Mouse (Mus musculus): ENCODE measurements around the gene Acap2.

Acap2 gene

GRCm38 (mm10) chr16:31169596-31169995, 31.4 kb downstream of the Acap2 start:
- in situ Hi-C loops (cut with MboI, MseI), result no loop called here

DNA sequence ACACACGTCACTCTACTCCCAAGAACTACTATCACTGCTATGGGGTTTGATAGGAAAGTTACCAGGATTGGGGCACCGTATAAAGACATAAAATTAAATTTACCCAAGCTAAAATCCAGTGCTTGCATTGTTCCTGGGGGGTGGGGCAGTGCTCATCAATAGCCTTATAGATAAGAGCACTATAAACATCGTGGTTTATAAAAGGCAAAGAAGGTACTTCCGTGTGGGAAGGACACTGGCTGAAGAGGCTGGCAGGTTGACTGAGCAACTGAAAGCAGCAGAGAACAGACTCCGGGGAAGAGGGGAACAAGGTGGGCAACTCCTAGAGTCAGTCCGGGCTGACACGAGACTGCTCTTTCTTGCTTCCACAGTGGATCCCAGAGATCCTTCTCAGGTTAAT, 33.1 kb downstream of the Acap2 start:
- in situ Hi-C loops (cut with MboI, MseI), result no loop called here

DNA sequence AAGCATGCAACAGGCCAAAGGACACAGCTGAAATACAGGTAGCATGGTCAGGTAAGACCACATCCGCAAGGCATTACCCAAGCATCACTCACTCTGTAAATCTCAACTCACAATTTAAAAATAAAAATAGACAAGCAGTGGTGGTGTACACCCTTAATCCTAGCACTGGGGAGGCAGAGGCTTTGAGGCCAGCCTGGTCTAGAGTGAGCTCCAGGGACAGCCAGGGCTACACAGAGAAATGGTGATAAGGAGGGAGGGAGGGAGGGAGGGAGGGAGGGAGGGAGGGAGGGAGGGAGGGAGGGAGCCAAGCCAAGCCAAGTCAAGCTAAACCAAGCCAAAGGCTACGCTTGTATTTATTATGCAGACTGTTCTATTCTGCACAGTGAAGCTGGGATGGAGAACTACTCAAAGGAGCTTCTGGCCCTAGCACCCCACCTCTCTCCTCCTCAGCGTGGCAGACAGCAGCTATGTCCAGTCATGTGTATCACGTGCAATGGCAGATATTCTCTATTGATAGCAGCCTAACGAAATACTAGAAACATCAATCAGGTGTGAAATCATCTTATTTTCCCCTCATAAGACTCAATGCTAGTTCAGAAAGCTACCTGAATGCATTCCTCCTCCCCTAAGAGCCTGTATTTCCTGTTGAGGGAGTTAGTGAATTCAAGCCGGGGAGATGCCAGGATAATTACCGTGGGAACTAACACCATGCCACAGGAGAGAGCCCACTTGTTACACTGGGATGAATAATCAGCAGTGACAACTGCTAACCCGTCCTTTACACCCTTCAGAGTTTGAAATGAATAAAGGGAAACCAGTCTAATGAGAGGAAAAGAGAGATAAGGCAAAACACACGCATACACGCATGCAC, 33.8 kb downstream of the Acap2 start:
- in situ Hi-C loops (cut with MboI, MseI), result no loop called here

DNA sequence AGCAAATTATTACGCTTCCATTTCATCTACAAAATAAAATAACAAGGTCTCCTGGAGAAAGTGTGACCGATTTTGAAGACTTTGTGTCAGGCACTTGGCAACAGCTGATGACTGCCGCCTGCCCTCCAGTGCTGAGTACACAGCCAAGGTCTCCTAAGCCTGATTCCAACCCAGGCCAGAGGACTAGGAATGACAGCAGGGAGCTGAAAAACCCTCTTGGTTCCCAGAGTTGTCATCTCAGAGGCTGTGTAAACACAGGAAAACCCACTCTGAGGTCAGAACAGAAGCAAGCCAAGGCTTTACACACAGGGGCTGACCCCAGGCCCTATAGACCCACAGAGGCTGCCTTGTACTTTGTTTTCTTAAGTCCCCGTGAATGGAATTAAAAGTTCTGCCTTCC, 35.1 kb downstream of the Acap2 start:
- in situ Hi-C loops (cut with MboI, MseI), result no loop called here

- in situ Hi-C loops (cut with MboI, MseI), result no loop called here
Measured at GRCm38 (mm10) chr16:31165467-31165866, 35.6 kb downstream of the Acap2 start.

- in situ Hi-C loops (cut with MboI, MseI), result no loop called here
Measured at GRCm38 (mm10) chr16:31164125-31164524, 36.9 kb downstream of the Acap2 start.

DNA sequence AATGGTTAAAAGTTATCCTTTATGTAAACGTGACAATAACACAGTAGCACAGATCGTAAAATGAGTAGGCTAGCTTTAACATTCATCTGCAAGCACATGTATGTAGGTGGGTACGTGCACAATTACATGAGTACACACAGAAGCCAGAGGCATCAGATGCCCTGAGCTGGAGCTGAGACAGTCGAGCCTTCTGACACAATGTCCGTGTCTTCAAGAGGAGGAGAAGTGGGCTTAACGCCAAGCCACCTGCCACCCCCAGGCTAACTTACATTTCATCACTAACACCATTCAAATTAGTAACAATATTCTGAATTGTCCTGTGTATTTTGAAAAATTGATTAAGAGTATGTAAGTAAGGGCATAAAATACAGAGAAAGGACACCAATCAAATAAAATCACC, 40.6 kb downstream of the Acap2 start:
- in situ Hi-C loops (cut with MboI, MseI), result no loop called here

DNA sequence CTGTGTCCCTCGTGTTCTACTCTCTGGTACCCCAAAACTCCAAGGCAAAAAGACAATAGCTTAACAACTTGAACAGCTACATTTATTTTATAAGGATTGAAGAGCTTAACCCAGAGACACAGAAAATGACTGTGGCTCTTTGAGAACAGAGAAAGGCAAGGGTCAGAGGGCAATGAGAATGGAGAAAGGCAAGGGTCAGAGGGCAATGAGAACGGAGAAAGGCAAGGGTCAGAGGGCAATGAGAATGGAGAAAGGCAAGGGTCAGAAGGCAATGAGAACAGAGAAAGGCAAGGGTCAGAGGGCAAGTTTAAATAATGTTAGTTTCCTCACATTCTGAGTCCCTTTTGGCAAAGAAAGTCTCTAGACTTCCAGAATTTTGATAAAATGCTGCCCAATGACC, 41.6 kb downstream of the Acap2 start:
- in situ Hi-C loops (cut with MboI, MseI), result no loop called here

DNA sequence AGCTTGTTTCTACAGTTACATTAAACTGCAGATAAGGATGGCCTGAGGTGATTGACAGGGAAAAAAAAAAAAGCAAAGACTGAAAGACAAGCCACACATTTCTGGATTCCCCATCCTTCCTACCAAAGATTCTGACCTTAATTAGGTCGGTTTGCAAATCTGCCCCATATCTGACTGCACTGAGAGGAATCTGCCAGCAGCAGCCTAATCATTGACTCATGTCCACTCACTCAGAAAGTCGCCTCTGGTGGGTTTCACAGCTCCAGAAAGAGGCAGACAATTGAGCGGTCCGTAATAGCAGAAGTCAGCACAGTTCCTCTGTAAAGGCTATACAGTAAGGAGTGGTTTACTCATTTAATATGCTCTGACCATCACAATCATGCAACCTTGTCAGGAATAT, 51.2 kb downstream of the Acap2 start:
- in situ Hi-C loops (cut with MboI, MseI), result no loop called here

DNA sequence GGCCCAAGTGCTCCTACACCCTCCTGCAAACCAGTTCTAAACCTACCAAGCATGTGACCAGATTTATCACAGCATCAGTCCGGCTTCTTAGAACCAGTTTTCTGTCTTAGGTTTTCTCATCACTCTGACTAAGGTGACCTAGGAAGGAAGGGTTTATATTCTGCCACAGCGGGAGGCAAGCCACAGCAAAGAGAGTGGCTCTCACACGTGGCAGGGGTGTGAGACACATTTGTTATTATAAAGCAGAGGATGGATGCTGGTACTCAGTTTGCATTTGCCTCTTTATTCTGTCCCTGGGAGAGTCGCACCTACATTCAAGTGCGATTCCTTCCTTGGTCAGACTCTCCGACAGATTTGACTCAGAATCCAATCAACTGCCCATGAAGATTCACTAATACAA, 52.2 kb downstream of the Acap2 start:
- in situ Hi-C loops (cut with MboI, MseI), result no loop called here

DNA sequence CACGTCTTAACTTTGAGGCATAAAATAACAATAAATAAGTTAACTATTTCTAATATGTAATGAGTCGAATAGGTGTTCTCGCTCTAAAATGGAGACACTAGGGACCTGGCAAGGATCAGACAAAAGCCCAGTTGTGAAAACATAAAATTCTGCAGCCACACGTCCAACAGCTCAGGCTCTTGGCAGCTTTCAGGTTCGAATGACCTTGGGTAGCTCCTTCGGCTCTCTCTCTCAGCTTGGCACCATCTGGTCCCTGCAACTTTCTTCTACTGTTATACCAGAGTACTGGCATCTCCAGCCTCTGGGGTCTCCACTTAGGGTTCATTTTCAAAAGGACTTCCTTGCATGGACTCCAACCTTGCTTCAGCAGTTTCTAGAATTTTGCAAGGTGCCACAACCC, 53.3 kb downstream of the Acap2 start:
- in situ Hi-C loops (cut with MboI, MseI), result no loop called here

DNA sequence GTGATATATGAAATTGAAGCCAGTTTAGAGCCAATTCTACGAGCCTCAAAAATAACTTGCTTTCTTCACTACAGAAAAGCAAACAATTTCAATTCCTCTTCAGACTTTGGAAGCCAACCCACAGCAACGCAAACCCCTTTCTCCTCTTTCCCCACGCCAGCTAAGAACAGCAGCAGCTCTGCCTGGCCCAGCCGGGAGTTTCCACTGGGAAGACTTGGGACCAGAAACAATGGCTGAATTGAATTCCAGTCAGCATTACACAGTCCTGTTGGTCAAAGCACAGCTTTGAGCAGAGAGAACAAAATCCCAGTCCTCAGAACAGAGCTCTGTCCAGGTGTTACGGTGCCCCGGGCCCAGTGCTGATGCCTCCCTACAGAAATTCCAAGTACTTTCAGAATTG, 59.1 kb downstream of the Acap2 start:
- in situ Hi-C loops (cut with MboI, MseI), result no loop called here

DNA sequence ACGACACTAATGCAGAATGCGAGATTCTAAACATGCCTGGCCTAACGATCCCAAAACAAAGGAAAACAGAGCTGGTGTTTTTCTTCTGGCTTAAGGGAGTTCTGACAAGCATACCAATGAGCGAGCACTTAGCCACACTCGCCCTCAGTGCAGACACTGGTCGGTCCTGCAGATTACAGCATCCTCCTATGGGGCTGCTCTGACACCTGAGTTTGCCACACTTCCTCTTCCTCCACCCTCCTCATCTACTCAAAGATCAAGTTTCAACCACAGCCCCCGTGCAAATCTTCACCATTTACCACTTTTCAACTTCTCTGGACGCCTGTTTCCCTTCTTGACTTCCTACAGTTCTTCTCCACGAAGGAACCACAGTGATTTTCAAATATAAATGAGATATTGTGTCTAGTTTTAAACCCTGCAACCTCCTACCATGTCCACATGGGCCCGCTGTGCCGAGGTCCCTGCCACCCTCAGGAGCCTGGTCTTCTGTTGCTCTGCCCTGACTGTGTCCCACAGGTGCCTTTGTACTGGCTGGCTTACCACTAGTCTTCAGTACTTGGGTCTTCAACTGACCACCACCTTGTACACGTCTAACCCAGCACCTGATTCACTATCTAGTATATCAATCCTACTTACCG, 64.3 kb downstream of the Acap2 start:
- in situ Hi-C loops (cut with MboI, MseI), result no loop called here

GRCm38 (mm10) chr16:31135519-31135918, 65.5 kb downstream of the Acap2 start:
- in situ Hi-C loops (cut with MboI, MseI), result no loop called here

DNA sequence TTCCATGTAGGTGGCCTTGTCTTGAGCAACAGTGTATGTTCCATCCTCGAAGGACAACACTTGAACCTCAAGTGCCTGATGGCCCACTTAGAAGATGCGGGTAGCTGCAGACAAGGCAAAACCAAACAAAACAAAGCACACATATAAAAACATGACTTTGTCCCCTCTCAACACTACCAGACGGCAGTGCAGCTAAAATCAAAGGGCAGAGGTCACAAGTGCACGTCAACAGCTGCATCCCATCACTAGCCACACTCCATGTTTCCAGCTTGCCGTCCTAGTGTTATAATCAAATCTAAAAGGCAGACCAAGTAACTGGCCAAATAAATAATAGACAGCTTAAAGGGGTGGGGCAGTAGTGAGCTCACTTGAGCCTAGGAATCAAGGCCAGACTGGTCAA, 69.5 kb downstream of the Acap2 start:
- in situ Hi-C loops (cut with MboI, MseI), result no loop called here

DNA sequence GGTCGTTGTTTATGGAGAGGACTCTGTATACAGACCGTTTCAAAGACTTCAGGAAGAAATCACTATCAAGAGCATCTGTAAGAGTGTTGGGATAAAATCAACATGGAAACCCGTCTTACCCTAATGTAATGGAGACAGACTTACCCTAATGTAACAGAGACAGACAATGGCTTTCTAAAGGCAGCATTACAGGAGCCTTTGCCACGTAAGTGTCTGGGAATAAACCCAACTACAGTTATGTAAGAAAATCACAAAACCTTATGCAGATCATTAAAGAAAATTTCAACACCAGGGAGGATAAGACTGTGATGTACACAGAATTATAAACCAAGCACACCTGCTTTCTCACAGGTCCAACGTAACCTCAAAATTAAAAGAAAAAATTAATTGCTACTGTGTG, 72.9 kb downstream of the Acap2 start:
- in situ Hi-C loops (cut with MboI, MseI), result loop anchor here (10.0 kb wide), 1 partner anchor 213 kb away; no protein-coding TSS in a partner anchor

- in situ Hi-C loops (cut with MboI, MseI), result loop anchor here (10.0 kb wide), 1 partner anchor 210 kb away; no protein-coding TSS in a partner anchor
Measured at GRCm38 (mm10) chr16:31124991-31125390, 76.1 kb downstream of the Acap2 start.

DNA sequence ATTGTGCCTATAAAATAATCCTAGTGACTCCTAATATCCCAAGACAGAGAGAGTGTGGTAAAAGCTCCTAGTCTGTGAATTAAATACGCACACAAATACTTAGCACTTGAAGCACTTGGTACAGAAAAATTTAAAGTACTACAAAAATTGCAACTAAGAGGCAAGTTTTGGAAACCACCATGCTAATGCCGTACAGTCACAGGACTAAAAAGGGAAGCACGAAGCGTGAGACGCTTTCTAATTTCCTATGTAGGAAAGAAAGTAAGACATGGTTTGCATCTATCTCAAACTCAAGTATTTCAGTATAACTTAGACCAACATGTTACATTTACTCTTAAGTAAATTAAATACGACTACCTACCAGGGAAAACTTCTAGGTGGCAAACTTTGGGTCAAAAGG, 79.4 kb downstream of the Acap2 start:
- in situ Hi-C loops (cut with MboI, MseI), result loop anchor here (10.0 kb wide), 1 partner anchor 207 kb away; no protein-coding TSS in a partner anchor

DNA sequence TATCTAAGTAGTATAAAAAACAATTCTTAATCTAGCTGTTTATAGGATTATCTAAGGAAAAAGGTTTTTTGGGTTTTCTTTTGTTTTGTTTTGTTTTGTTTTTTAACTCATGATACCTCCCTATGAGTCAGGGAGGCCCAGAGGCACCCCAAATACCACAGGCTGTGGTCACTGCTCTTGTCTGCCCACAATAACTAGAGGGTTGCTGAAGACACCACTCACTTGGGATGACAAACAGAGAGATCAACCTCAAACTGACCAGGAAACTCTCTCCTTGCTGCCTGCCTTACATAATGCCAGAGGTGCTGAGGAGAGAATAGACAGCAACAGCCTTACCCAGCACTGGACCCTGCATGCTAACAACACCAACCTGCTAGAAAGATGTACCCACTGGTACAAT, 87.4 kb downstream of the Acap2 start:
- in situ Hi-C loops (cut with MboI, MseI), result no loop called here

DNA sequence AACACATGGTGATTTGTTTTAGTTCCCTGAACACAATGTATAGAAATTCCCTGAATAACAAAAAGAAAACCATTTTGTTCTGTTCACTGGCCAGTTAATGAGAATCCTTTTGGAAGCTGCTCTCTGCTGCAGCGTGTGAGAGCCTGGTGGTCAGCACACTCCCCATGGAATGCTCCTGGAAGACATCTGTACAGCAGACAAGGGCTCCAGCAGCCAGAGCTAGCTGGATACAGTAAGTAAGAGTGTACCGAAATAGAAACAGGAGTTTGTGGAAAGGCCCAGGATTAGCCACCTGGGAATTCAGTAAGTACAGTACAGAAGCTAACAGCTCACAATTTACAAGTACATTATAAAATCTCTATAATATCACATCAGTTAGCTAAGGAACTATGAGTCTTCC, 99.7 kb downstream of the Acap2 start:
- in situ Hi-C loops (cut with MboI, MseI), result no loop called here

DNA sequence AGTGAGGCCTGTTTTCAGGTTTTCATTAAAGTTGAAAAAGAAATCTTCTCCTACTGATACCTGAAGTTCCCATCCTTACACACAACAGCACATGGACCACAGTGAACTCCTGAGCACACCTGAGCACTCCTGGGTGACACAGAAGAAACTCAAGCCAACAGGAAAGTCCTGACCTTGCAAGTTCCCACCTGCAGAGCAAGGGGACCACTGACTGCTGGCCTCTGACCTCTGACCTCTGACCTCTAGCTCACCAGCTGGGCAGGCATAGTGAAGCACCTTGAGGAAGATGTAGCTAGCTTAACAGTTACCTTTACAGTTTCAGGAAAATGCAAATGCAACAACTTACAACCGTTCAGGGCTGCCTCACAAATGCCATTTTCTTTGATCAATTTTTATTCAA, 101.1 kb downstream of the Acap2 start:
- in situ Hi-C loops (cut with MboI, MseI), result no loop called here

- in situ Hi-C loops (cut with MboI, MseI), result no loop called here
Measured at GRCm38 (mm10) chr16:31094036-31094435, 107.0 kb downstream of the Acap2 start.

GRCm38 (mm10) chr16:31093186-31093585, 107.9 kb downstream of the Acap2 start:
- in situ Hi-C loops (cut with MboI, MseI), result no loop called here

Data from T-helper 1 cell (primary cell).